Mouse (Mus musculus) frontal cortex, postnatal 25 days (tissue): Measurements from ENCODE around the gene Tfr2.
"Not testable (repeated sequence)": the region's sequence is repeated elsewhere in the genome, so short reads cannot be mapped to it uniquely, and the experiment has no call there.

Experiments used
- DNase-seq, 2 experiments: peaks; one replicate each; pipeline ENCODE4 v3.0.0; 2022; ENCODE audit warnings: low spot score in 2 of 2

Tfr2 gene

DNA sequence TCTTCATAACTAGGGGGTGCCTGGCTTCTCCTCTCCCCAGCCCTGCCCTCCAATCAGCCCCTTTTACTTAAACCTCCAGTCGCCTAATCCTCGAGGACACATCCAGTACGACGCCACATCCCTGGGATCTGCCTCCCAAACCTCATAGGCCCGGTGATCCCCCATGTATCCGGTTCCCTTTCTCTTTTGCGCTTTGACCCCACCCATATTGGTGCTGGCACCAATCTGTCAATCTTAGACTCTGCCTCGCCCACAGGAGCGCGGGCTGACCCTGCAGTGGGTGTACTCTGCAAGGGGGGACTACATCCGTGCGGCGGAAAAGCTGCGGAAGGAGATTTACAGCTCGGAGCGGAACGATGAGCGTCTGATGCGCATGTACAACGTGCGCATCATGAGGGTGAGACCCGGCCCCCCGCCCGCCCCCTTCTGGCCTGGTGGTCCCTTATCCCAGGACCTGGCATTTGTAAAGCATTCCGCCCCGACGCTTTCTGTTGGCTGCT is 14.1 kb downstream of the Tfr2 start:
- peak in 1 of 2 experiments; percentile 46 for DNase-seq

DNA sequence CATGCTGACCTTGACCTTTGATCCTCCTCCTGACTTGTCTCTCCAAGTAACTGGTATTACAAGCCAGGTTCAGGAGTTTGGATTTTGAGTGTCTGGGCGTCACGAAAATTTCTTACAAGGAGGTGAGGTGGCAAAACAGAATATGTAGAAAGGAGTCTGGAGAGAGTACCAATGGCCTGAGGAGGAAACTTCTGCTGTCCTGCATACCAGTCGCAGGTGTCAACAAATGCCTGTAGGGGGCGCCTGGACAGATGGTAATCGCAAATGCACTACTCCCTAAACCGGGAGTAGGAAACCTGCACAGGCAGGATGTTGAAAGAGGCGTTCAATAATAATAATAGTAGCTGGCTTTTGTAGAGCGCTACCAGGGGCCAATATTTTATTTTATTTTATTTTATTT is 15.3 kb downstream of the Tfr2 start:
- no peak for DNase-seq

DNA sequence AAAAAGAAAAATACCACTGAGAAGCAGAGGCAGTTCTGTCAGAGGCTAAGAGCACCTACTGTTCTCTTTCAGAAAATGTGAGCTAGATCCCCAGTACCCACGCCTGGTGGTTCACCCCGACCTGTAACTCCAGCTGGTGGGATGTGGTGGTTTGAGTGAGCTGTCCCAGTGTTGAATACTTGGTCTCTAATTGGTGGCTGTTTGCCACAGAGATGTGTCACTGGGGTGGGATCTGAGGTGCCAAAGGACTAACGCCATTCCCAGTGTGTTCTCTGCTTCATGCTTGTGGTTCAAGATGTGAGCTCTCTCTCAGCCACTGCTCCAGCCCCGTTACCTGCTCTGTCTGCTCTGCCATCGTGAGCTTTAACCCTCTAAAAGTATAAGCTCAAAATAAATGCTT is 20.9 kb downstream of the Tfr2 start:
- no peak for DNase-seq

DNA sequence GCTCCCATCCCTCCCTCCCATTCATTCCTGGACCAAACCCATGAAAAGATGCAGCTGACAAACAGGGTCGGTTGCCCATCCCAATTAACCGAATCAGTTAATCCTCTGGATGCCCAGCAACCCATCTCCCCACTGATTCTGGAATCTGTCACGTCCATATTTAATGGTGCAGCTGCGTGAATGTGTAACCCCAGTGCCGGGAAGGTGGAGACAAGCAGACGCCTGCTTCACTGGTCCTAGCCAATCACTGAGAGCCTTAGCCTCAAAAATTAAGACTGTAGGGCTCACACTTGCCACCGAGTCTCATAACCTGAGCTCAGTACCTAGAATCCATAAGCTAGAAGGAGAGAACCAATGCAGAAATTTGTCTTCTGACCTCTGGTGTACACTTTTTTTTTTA is 26.3 kb downstream of the Tfr2 start:
- DNase-seq, result no peak

GRCm38 (mm10) chr5:137596601-137597261 is 27.1 kb downstream of the Tfr2 start:
- DNase-seq, result no peak

DNA sequence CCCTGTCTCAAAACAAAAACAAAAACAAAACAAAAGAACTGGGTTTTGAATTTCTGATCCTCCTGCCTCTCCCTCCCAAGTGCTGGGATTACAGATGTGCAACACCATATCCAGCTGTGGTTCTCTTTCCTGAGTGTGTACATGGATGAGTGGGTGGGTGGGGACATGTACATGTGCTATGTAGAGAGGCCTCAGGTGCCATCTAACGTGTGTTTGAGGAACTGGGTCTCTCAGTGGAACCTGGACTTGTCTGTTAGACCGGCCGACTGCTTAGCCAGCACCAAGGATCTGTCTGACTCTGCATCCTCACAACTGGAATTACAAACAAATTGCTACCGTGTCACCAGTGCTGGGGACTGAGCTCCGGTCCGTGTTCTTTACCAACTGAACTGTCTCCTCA is 28.0 kb downstream of the Tfr2 start:
- DNase-seq, result no peak

DNA sequence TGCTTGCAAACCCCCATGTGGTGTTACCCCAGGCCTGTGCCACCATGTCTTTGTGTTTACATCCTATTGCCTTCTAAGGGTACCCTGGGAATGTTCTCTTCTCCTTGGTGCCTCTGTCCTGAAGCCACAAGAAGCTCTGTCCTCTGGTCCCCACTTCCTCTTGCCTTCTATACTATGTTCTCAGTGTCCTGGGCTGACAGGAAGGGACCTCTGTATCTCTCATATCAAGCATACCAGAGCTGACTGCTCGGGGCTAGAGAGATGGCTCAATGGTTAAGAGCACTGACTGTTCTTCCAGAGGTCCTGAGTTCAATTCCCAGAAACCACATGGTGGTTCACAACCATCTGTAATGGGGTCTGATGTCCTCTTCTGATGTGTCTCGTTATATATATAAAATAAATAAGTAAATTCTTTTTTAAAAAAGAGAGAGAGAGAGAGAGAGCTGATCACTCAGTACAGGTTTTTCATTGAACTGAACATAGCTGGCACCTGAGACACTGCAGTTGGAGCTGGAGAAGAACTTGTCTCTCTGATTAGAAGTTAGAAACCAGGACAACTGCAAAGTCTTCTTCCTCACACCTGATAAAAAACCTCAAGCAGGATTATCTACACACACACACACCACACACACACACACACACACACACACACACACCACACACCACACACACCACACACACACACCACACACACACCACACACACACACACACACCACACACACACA is 28.6 kb downstream of the Tfr2 start:
- DNase-seq, result no peak

DNA sequence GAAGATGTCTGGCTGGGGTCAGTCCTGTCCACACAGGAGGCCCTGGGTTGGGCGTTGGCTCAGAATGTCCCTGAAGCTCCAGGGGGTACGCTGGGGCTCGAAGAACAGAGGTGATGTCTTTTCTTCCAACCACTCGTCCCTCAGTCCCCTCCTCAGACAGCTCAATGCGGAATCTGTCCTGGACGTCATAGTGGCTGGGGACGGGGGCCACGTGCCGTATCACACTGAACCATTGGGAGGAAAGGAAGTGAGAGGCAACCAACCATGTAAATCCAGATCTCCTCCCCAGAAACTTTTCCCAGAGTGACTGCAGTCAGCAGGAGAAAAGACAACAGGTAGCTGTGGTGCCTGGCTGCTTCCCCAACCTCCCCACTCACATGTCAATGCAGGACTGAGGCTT is 30.0 kb downstream of the Tfr2 start:
- no peak for DNase-seq

- no peak for DNase-seq
Observed at GRCm38 (mm10) chr5:137600281-137600618, 30.6 kb downstream of the Tfr2 start.

DNA sequence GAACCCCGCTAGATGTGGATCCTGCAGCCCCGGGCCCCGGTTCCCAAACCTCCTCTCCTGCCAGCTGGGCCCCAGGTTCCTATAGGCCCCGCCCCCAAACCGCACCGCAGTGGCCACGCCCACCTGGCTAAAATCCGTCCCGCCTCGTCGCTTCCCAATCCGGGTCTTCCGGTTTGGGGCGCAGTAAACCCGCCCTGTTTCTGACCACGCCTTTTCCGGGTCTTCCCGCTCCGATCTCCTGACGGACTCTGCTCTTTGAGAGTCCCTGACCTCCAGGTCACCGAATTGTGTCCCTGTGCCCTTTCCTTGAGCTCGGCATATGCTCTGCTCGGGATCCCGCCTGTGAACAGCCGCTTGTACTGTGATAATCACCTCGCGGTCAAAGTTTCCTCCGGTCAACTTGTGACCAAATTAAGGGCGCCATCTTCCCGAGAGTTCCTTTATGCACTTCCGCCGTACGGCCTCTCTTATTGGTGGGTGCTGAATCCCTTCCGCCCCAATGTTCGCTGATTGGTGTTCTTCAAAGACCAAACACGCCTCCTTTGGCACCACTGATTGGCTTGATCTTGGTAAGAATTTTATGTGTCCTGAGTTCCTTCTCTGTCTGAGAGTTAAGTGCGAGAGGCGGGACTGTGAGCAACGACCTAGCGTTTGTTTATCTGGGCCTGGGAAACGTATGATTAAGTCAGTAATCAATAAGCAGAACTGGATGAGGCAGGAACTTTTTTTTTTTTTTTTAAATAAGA is 31.2 kb downstream of the Tfr2 start, which contains the start of gene Mospd3:
Gene Mospd3, minus strand, starts transcription at position 440 of the 746 bp plus-strand sequence.
- DNase-seq, result peak; percentile 81 to 91

- no peak for DNase-seq
Observed at GRCm38 (mm10) chr5:137601365-137601729, 31.7 kb downstream of the Tfr2 start.

DNA sequence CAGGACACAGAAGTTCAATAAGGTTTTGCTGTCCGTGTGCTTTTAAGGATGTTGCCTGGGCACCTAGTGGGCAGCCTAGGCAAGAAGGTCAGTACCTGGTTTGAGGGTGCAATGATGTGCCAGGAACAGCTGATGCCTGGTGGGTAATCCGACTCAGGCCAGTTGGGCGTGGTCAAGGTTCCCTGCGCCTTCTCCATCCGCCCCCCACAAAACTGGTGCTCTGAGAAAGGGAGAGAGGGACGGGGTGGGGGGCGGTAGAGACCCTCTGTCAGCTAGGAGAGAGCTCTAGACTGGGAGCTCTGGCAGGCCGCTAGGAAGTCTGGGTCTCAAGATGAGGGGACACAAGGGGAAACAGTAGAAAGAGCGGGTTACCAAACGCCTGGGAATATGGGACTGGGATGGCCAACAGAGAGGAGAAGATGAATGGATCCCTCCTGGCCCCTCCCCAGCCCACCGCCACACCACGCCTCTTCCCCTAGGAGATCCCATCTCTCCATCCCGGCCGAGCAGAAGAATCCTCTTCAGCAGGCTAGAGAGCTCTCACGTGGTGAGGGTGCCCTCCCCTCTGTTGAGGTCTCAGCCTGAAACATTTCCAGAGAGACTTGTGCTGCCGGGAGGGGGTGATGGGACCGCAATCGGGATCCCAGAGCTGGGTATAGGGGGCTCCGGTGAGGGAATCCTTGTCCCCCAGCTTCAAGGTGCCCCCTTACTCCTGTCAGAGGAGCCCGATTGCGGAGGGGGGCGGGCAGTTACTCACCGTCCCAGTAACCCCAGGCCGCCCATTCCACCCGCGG is 38.4 kb downstream of the Tfr2 start:
- DNase-seq, result no peak

DNA sequence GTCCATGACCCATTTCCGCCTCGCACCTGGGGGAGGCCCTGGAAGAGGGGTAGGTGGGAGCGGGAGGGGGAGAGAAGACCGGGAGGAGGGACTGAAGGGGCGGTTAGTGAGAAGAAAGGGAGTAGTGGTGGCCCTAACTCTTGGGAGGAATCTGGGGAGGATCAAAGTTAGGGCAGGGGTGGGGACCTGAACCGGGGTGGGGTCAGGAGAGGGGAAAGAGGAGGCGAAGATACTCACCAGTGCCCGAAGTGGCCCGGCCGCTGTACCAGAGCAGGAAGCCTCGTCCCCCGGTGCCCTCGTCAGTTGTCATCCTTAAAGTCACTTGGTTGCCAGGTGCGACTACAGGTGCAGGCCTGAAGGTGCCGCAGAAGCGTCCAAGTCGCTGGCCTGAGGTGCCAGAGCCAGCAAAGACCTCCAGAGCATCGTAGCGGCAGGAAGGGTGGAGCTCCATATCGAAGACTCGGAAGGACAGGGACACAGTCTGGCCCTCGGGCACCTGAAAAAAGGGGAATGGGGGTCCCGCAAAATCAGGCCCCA is 39.1 kb downstream of the Tfr2 start:
- DNase-seq, result no peak

DNA sequence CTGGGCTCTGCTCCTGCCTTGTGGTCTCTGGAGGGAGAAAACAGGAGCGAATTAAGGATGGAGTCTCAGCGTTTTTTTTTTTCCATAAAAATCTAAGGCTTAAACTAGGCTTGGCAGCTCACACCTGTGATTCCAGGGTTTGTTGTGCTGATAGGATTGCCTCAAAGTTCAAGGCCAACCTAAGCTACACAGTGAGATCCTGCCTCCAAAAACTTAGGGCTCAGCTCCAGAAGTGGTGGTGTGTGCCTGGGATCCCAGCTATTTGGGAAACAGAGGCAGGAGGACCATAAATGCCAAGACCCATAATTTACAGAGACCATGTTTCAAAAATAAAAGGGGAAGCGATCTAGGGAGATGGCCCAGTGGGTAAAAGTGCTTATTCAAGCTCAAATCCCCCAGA is 39.7 kb downstream of the Tfr2 start:
- DNase-seq, result no peak

DNA sequence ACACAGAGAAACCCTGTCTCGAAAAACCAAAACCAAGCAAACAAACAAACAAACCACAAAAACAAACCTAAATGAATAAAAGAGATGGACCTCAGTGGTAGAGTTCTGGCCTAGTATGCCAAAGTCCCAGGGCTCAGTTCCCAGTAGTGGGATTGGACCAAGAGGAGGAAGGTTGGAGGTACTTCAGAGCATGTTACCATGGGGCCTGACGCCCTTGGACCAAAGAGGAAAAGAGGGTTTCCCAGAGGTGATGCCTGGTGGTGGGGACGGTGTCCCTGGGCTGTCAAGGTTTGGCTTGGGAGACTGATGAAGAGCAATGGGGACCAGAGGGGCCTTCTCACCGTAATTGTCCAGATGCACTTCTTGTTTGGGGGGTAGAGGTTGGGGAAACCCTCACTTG is 40.4 kb downstream of the Tfr2 start:
- no peak for DNase-seq

DNA sequence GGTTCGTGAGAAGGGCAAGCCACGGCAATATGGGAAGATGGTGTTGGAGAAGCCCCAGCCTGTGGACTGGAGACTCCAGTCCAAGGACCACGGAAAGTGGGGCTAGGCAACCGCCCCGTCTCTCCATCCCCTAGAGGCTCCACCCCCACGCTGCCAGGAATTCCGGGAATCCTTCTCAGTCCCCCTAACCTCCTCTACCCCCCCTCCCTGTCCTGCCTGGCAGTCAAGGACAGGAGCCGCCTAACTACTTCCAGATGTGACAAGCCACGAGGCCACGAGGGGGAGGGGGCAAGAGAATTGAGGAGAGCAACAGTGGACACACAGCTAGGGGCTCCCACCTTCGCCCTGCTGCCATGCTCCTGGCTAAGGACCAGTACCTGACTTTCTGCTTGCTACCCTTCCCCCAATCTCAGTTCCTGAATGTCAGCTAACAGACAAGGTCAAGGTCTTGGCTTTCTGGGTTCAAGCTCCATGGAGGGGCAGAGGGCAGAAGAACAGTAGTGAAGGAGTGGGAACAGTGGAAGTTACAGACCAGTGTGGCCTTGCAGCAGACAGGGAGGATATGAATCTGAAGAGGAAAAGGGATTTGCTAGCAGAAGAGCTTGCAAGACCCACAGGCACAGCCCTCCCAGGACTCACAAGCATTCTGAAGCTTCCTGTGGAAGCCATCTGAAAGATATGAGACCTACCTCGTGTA is 41.1 kb downstream of the Tfr2 start:
- no peak for DNase-seq

DNA sequence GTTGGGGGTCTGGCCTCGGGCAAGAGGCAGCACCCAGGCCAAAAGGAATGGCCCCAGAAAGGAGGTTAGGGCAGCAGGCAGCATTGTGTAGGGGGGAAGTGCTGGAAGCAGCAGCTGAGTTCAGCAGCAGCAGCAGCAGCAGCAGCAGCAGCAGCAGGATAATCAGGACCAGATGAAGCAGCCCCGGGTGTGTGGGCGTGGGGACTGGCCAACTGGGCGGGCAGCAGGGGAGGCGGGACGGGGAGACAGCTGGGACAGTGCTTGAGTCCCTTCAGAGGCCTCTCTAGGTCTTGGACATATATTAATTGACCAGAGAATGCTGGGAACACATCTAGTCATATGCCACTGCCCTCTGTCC is 41.6 kb downstream of the Tfr2 start:
- no peak for DNase-seq

DNA sequence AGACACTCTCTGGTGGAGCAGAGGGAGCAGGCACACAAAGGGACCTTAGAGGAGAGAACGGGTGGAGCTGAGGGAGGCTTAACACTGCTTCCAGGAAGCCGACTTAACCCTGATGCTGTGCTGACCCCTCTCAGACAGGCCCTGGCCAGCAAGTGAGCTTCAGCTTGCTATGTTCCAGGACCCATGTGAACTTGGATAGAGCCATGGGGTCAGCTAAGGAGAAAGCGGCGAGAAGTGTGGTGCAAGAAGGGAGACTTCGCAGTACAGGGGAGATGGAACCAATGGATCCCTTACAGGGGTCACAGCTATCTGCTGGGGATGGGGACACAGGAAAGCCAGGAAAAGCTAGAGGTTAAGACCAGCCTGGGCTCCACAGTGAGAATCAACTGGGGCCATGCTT is 43.4 kb downstream of the Tfr2 start:
- DNase-seq, result no peak

DNA sequence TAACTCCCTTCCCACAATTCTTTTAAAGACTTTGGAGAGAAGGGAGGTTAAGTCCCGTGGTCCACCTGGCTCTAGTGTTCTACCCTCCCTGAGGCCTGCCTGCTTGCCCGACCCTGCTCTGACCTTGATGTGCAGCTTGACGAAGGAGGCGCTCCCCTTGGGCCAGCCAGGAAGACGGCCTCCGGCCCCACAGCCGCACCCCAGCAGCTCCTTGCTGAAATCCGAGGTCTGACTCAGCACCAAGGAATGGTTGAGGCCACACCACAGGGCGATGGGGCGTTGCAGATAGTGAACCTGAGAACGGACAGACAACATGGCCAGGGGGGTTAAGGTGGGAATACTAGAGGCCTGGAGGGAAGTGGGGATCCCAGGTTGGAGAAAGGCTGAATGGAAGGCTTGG is 43.9 kb downstream of the Tfr2 start, which contains the start of gene Pcolce:
Gene Pcolce, minus strand, starts transcription at position 235 of the 400 bp plus-strand sequence.
- DNase-seq, result no peak

- not testable (repeated sequence) for DNase-seq
Observed at GRCm38 (mm10) chr5:137614921-137615320, 45.3 kb downstream of the Tfr2 start.

GRCm38 (mm10) chr5:137615347-137615746 is 45.7 kb downstream of the Tfr2 start:
- DNase-seq, result no peak
